Mouse (Mus musculus) urinary bladder, postnatal 4 days (tissue): ENCODE data around the gene Dmc1.

Experiments used
- DNase-seq, 2 experiments: peaks; one replicate each; pipeline ENCODE4 v3.0.0; 2021 to 2022; ENCODE audit warnings: low spot score in 2 of 2

The Dmc1 gene

DNA sequence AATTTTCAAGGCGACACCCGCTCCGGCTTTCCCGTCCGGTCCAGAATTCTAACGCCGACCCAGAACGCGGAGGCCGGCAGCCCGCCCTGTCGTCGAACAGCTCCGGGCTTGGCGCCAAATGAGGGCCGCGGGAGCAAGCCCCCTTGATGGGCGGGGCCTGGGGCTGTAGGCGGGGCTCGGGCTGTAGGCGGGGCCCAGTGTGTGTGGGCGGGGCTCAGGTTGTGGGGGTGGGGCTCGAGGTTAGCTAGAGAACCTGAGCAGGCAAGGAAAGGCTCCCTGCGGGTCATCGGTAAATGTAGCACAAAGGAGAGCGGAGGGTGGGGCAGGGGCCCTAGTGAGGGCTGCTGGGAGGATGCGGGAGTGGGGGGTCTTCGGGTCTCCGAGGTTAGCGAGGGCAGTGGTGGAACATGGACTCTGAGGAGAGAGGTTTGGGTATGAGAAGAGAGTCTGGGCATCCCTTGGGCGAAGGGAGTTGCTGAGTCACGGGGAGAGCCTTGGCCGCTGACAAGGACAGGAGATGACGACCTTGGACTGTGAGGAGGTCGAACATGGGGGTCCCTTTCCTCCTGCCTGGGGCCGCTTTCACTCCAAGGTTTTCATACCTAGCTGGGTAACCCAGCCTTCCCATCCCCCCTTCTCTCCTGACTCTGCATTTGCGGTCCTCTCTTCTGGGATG, at the start of gene Dmc1:
Gene Dmc1, minus strand, starts transcription at position 120 of the 676 bp plus-strand sequence.
- DNase-seq = peak; percentile 64 to 76

DNA sequence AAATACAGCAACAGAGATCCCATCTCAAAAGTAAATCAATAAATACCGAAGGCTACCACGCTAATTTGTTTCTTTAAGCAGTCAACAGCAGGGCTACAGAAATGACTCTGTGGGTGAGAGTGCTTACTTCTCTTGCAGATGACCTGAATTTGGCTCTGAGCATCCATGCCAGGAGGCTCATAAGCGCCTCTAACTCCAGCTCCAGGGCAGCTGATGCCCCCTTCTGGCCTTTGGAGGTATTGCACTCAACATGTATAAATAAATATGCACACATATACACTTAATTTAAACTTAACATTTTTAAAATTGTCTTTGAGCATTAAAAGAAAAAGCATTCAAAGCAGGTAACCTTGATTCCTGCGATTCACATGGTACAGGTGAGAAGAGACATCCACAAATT, 46.6 kb upstream of the Dmc1 start:
- no peak for DNase-seq

DNA sequence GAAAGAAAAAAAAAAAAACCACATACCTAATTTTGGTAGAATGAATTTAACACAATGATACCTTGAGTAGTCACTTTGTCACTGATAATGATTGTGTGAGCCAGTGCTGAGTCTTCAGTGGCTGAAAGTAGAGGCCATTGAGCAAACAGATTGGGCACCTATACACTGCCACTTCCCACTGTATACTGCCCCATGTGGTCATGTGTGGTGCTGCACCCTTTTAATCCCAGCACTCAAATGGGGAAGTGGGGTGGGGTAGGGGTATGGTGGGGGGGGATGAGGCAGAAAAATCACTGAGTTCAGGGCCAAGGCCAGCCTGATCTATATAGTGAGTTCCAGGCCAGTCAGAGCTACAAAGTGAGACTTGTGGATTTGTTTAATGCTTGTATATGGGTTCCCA, 45.7 kb upstream of the Dmc1 start:
- DNase-seq = no peak

DNA sequence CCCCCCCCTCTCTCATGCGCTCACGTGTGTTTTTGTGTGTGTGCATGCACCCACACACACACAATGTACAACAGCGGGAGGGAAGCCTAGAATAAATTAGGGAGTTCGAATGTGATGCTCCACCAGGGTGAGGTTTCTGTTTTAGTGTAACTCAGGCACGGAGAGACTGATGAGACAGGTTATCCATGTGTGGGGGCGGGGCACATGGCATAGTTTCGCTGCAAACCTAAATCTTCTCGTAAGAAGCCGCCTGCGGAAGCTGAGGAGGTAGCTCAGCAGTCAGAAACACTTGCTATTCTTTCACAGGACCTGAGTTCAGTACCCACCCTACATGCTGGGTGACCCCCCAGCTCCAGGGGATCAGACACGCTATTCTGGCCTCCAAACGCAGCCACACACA, 43.2 kb upstream of the Dmc1 start:
- DNase-seq = no peak

DNA sequence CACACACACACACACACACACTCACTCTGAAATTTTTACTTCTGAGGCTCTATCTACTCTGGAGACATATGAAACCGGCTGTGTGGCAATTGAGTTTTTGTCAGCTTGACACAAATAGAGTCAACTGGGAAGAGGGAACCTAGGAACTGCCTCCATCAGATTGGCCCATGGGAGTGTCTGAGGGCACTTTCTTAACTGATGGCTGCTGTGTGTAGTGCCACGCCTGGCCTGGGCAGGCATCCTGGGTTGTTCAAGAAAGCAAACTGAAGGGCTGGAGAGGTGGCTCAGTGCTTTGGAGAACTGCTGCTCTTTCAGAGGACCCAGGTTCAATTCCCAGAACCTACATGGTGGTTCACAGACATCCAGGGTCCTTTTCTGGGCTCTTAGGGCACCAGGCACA, 40.6 kb upstream of the Dmc1 start:
- no peak for DNase-seq

DNA sequence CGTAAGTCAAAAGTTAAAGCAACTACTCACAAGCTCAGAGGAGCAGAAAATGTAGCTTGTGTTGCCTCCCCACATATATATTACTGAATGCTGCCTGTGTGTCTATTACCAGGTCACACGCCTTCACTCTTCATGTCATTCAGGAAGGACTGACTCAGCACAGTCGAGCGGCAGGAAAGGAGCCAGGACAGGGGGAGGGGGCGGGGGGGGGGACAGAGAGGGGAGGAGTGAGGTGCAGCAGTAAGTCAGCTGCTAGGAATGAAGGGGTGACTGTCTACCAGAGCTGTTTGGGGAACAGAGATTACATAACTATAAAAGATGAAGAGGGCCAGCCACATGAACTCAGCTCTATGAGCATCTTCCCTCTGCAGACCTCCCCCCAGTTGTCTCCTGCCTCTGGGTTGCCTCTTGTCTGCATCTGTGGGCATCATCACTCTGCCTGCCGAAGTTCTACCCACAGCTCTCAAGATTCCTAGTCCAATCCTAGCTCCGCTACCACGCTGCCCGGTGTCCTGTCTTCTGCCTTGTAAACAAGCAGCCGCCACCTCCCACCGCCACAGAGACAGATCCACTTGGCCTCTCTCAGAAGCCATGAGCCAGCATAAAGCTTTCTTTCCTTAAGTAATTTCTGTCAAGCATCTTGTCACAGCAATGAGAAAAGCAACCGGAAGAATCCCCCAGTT, 36.4 kb upstream of the Dmc1 start:
- no peak for DNase-seq

DNA sequence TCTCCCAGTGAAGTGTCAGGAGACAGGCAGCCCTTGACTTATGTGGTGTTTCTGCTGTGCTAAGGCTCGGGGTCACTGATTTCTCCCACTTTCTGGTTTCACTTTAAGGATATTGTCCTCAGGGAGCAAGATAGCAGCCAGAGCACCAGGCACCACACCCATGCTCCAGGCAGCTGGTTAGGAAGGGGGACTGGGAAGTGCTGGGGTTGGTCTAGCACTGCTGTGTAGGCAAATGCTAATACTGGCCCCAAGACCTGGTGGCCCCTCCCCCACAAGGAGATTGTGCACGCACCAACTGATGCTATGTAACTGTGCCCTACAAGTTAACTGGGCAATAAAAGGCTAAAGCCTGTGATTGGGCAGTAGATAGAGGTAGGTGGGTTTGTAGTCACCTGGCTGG, 25.6 kb upstream of the Dmc1 start:
- no peak for DNase-seq

DNA sequence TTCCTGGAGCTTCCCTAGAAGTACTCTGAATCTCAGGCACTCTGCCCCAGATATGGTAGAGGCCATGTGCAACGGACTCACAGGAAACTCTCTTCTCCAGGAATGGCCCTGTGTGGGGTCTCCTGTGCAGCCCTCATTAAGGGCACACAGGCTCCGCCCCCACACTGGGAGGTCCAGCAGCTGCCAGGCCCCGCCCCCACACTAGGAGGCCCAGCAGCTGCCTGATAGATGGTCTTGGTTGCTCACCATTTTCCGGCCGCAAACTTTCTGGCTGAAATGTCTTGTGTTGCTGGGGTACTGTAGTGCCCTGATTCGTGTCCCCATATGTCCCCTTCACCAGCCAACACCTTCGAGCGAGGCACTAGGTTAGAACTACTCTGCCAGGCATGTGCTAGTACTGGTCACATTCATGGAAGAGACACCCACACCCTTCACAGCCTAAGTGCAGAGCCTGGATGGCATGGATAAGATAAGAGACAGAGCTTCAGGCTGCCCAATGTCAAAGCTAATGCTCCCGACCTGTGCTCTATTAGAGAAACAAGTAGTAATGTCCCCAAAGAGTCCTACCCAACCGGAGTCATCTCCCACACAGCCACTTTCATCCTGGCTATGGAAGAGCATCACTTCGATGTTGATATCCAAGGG, 15.0 kb upstream of the Dmc1 start:
- DNase-seq = peak in 1 of 2 experiments; percentile 57

DNA sequence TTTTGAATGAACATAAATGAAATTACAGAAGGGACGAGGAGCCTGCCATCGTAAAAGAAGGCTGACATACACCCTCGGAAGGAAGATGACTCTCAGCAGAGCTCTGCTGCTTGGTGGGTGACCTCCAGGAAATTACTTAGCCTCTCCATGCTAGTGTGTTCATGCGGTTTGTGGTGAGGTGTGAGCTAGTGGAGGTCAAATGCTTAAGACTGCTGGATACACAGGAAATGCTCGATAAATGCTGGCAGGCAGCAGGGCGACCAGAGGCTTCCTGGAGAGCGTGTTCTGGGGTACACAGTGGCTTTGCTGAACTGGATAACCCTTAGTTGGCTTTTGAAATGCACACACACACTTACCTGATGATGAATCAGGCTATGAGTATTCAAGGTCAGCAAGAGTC, 13.5 kb upstream of the Dmc1 start:
- DNase-seq = peak in 1 of 2 experiments; percentile 23

DNA sequence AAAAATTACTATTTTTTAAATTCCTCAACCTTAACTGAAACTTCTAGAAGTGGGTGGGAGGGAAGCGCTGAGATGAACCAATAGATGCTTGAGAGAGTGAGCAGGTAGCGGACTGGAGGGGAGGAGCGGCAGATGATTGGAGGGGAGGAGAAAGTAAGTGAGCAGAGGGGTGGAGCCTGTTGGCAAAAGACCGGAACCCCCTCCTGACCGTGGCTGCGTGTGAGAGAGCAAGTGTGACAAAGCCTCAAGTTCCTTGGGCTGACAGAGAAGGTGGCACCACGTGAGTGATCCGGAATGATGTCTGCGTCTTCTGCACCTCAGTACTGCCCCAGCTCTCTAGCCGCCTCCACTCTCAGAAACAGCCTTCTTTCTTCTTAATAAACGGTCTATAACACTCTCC, 12.2 kb upstream of the Dmc1 start:
- no peak for DNase-seq

DNA sequence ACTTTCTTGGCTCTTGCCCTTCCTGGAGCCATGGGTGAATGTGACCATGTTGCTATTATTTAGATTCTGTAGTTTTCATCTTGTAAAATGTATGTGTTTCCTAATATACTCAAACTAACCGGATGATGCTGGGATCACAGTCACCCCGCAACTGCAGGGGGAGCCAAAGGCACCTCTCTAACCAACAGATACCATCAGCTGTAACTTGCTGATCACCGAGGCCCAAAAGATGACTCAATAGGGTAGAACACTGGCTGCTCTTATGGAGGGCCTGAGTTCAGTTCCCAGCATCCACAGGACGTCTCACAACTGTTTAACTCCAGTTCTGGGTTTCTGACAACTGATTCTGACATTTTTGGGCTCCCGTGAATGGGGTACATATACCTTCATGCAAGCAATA, 11.8 kb upstream of the Dmc1 start:
- no peak for DNase-seq

DNA sequence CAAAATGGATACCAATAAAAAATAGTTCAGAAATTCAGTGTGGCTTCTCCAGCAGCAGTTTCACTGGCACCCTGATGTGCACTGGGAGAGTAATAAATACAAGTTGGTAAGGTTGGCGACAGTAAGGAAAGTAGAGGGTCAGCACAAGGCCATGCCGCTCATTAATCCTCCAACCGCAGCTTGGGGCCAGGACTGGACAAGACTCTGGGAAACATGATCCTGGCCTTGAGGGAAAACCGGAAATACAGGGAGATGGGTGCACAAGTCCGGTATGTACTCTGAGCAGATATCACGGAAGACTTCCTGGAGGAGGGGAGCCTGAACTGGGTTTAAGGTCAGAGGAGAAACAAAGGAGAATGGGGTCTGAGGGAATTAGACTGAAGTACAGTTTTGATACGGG, 10.6 kb upstream of the Dmc1 start:
- no peak for DNase-seq

DNA sequence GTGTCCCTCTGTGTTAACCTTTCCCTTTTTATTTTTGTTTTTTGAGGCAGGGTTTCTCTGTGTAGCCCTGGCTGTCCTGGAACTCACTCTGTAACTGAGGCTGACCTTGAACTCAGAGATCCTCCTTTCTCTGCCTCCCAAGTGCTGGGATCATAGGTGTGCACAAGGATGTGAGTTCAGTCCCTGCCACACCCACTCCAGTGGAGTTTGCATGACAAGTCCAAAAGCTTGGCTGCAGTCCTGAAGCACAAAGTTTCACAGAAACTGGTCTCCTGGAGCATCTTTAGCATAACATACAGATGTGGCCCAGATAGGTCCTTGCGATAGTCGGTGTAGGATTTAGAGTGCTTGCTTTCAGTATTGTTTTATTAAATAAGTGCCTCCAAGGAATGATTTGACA, 4.3 kb upstream of the Dmc1 start:
- no peak for DNase-seq

DNA sequence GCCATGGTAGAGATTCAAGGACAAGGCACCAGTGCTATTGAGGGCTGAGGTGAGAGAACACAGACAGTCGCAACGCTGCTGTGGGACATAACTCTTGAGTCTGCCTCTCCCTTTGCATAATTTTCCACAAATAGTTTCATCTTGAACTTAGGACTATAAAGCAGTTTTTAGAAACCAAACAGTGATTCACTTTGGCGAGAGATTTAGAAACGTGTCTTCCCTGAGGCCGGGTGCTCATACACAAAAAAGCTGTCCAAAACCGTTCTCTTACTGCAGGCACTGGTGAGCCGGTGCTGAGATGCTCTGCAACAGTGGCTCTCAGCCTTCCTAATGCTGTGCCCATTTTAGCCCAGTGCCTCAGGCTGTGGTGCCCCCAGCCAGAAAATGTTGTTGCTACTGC, 3.3 kb upstream of the Dmc1 start:
- DNase-seq = no peak

DNA sequence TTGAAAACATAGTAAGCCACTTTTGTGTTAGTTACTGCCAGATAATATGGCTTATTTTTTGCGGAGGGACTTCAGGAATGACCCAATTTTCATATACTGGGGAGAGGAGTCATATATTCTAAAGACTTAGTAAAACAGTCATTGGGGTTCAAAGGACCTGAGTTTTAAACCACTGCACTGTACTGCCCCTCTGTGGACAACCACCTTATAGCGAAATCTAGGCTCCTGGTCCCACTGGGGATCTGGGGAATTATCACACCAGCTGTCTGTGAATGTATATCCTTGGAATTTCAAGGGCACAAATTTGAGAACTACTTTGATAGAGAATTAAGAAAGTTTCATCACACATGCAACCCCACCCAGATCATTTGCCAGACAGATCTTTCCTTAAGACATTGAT, 2.8 kb upstream of the Dmc1 start:
- DNase-seq = no peak

DNA sequence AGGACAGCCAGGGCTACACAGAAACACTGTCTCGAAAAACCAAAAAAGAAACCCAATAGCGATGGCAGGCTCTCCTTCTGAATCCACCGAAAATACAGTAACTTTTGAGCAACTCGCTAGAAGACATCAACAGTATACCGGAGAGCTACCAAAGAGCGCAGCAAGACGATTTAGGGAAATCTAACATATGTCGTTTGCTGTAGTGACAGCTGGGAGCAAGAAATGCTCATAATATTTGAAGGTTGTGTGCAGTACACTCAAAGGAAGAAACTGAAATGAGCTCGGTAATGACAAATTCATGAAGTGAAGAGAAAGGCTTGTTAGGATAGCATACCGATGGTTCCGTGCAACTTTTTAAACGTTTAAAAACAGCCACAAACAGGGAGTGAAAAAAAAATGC, 1.3 kb upstream of the Dmc1 start:
- no peak for DNase-seq

DNA sequence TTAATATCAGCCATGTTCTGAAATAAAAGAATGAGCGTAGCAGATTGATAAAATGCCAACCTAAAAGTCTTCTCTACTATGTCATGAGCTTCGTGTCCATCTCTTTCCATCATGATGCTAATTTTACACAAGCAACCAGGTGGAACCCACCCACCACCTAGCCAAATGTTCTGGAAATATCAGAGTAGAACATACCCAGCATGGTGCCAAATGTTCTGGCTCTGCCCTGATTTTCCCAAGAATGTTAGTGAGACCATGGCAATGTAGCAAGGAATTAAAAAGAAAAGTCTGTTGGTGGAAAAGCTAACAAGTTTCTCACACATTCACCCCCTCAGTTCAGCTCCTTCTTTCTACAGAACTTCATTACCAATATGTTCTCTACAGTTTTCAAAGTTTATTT, 4.7 kb downstream of the Dmc1 start:
- no peak for DNase-seq

DNA sequence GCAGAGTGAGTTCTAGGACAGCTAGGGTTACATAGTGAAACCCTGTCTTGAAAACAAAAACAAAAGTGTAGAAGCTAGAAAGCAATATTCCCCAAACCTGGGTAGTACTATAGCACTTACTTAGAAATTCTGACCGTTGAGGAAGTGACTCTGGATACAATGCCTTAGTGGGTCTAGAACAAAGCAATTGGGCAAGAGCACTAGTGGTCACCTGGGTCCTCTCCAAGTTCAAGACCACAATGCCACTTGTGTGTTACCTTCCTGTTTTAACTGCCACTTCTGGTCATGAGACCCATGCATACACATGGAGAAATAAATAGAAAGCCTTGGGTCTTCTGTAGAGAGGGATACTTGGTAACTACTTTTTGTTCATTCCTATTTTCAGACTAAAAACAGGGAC, 6.2 kb downstream of the Dmc1 start:
- DNase-seq = no peak

DNA sequence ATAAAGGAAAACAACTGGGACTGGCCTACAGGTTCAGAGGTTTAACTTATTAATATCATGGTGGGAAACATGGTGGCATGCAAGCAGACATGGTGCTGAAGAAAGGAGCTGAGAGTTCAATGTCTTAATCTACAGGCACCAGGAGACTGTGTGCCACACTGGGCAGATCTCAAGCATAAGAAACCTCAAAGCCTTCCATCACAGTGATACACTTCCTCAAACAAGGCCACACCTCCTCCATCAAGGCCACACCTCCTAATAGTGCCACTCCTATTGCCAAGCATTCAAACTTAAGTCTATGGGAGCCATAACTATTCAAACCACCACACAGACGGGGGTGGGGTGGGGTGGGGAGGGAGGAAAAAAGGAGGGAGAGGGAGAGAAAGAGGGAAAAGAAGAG, 23.3 kb downstream of the Dmc1 start:
- no peak for DNase-seq

DNA sequence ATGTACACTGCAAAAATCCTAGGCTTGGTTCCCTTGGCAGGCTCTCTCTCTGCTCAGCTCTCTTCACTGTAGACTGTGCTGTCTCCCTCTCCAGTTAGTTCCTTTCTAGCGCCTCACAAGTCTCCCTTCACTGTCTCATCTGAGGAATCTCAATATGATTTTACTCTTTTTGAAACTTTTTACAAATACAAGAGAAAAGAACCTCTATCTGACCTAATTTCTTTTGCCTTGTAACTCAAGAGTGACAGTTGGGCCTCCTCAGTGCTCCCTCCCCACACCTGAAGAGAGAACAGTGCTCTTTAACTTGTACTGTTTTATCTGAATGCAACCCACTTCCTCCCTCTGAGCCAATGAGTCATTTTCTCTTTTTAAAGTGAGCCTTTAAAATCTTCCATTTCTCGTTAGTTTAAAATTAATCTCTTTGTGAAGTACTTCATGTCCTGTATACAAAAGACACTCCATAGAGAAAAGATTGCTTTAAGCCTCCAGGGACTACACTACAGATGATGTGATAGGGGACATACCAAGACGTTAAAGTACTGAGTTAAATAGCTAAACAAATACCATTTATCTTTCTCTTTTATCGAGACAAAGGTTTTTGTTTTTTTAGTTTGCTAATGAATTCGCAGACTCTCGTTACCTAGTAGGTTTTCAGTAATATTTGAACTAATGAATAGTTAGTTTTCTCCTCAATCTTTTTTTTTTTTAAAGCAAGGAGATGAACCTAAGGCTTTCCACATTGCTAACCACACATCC, 27.1 kb downstream of the Dmc1 start:
- DNase-seq = no peak

DNA sequence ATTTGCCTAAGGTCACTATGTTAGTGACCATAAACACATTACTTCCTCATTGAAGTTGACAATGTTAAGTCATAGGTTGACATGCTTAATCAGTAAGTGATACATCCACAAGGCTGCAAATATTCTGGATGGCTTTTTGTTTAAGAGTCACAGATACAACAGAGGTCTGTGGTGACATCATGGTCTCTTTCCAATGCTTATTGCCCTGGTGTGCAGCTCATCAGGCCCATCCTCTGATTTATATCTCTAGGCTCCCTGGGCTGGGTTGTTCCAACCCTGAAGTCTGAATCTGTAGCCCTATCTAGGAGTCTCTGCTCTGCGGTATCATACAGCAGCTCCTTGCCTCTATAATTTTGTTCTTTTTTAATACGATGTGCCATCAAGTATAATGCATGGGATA, 28.0 kb downstream of the Dmc1 start:
- DNase-seq = no peak

DNA sequence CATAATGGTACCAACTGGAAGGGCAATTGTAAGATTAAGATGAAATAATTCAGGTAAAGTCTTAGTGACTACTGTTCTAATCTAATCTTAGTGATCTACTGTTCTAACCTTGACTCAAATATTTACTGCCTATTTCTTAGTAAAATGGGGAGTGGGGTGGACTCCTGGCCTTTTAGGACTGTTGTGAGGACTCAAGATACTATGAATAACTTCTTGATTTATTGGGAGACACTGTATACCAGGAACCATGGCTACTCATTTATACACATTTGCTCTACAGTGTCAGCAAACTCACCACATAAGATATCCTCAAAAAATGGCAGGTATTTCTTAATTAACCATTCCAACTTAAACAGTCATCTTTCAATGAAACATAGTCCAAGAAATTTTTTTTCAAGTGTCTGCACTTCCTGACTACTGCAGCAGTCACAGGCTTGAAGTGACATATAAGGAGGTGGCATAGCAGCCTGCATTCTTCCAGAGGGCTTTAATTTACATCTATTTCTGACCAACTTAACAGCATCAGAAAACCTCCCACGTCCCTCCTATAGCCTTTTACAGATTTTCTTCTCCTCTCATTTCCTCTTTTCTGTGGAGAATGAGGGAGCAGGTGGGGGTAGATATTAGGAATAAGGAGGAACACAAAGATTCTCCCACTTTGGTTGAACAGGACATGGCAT, 29.2 kb downstream of the Dmc1 start:
- no peak for DNase-seq
